Mouse (Mus musculus): ENCODE measurements around the gene Pde4a. TPM values are rescaled to one million over a fixed set of nuclear protein-coding genes. Genes with fewer than 3 reads are reported as not detected.

Pde4a gene
- polyA plus RNA-seq, 2 experiments from 2014 or later, result 0.44 to 1.1 TPM

DNA sequence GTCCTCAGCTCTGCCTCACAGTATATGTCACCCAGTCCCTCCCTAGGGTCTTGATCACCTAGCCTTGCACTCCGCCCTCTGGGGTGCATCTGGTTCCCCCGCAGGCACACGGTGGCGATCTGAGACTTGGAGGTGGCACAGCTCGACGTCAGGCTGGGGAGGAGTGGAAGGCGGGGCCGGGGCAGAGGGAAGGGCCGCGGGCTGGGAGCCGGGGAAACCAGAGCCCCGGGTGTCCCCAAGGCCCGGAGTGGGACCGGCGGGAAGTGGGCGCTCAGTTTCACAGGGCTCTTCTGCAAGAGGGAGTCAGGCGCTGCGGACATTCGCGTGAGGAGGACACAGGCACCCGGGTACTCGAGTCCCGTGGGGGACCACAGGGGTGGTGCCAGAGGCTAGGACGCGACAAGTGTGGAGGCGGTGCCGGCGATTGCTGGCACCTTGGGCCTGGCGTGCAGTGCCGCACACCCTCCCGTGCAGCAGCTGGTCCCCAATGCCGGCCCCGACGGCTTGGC, 18.4 kb downstream of the Pde4a start:
- ATAC-seq, result peak; percentile 55

DNA sequence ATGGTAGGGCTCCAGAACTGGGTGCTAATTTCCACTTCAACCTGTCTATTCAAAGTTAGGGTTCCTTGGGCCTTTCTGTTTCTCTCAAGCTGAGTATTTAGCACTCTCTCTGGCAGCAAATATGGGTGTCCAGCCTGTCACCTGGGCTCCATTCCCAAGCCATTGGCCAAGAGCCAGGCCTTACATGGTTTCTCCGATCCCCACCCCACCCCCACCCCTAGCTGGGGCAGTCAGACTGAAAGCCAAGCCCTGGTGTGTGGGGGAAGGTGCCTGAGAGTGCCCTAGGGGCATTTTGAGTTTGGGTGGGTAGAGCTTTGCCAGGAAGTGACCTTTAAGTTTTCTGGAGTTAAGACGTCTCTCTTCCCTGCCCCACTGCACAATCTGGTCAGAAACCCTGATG, 19.2 kb downstream of the Pde4a start:
- no peak for ATAC-seq

DNA sequence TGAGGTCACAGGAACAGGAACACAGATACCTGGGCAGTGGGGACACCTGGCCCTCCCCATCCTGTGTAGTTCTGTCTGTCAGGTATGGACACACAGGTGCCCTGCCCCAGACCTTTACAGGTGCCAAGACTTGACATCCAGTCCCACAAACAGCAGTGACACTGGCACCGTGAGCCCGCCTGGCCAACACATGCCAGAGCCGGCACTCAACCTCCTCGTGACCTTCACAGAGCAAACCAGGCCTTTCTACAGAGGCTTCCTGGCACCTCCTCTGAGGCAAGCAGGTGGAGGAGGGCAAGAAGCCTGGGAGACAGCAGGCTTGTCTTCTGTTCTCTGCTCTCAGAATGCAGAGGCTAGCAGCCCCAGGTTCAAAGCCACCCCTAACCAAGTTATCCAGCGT, 19.9 kb downstream of the Pde4a start:
- no peak for ATAC-seq

DNA sequence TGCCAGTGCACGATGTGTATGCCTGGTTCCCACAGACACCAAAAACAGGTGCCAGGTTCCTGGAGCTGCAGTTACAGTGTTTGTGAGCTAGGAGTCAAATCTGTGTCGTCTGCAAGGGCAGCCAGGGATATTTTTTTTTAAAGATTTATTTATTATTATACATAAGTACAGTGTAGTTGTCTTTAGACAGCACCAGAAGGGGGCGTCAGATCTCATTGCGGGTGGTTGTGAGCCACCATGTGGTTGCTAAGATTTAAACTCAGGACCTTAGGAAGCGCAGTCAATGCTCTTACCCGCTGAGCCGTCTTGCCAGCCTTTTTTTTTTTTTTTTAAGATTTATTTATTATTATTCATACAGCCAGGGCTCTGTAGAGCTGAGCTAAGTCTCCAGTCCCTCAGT, 24.4 kb downstream of the Pde4a start:
- no peak for ATAC-seq

DNA sequence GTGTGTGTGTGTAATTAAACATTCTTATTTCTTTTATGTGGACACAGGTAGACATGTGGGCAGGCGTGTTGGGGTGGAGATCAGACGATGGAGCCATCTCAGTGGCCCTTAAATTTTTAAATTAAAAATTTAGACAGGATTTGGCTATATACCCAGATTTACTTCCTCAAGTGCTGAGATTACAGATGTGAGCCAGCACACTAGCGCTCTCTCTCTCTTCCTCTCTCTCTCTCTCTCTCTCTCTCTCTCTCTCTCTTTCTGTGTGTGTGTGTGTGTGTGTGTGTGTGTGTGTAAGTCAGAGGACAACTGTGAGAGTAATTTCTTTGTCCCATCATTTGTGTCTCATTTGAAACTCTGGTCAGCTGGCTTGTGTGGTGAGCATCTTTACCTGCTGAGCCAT, 25.2 kb downstream of the Pde4a start:
- ATAC-seq, result no peak

DNA sequence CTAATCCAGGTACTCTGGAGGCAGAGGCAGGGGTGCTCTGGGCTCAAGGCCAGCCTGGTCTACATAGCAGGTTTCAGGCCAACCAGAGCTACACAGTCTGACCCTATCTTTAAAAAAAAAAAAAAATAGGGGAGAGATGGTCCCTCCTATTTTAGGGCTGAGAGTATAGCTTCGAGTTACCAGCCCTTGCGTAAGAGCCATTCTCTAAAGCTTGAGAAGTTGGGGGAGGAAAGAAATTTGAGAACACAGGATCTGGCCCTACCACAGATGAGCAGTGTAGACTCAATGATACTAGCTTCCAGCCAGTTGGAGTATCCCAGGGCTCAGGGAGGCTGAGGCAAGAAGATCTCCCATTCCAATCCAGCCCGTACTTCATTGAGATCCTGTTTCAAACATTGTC, 28.3 kb downstream of the Pde4a start:
- ATAC-seq, result no peak

DNA sequence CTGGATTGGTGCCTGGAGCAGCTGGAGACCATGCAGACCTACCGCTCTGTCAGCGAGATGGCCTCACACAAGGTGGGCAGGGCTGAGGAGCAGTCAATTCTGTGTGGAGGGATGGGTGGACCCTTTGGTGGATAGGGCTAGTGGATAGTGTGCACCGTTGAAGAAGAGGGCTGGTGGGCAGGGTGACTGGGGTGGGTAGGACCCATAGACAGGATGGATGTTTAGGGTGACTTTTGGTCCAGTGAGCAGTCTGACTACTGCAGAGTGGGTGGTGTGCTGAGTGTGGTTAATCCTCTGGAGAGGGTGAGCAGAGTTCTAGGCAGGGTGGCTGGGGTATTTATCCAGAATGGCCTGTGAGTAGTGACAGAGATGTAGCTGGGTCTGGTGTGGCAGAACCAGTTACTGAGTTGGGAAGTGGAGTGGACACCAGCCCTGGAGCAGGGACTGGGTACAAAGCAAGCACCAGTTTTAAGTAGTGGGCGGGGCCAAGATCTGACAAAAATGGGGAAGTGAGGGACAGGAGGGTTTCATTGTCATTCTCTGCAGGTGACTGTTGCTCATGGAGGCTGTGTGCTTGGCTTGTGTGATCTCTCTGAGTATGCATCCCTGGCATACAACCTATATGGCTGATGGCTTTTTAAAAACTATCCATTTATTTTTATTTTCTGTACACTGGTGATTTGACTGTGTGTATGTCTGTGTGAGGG, 29.4 kb downstream of the Pde4a start:
- no peak for ATAC-seq

DNA sequence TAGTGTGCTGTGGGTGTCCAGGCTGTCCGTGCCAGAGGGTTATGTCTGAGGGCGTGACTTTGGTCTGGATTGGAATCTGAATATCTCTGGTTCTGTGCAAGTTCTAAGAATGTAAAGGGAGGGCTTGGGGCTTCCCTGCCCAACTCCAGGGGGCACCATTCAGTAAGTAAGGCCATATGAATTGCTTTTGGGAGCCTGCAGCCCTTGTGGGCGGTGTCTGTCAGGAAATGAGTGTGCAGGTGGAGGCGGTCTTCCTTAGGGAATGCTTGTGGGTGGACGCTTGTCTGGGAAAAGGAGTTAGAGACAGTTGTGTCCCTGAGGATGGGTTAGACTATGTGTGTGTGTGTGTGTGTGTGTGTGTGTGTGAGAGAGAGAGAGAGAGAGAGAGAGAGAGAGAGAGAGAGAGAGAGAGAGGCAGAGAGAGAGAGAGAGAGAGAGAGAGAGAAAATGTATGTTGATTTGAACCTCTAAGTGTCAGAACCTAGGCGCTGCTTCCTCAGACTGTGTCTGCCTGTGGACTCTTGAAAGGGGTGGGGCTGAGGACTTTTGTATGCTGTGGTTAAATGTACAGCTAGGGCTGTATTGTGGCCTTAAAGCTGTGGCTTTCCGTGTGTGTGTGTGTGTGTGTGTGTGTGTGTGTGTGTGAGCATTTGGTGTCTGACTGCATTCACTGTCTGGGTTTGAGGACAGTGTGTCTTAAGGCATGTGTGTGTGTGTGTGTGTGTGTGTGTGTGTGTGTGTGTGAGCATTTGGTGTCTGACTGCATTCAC, 30.4 kb downstream of the Pde4a start:
- peak; percentile 40 for ATAC-seq

DNA sequence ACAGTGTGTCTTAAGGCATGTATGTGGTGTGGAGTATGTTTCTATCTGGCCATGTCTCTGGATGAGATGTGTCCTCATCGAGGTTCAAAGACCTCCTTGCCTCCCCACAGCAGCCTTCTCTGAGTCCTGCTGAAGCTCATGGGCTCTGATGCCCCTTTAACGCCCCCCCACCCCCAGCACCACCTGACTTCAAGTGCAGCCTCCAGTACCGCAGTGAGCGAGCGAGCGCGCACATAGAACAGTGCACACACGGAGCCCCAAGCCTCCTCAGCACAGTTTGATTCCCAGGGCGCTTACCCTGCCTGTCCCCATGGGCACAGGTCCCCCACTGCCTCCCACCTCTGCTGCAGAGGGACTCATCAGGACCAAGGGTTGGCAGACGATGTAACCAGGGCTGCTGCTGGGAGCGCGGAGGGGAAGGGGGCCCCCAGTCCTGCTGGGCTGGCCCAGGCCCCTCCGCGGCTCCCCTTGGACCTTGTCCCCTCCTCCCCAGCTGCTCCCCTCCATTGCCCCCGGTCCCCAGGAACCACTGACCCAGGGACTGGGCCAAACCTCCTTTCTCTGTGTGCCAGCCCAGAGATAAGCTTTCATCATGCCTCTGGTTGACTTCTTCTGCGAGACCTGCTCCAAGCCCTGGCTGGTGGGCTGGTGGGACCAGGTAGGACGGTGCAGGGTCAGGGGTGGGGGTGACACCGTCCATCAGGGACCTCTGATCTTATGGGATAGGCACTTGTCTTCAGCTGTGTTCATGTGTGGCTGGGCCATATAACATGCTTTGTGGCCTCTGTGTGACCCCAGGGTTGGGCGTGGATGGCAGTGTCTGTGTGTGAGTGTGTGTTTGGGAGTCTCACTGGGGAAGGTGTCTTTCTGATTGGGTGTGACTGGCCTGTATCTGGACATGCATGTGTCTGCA, 31.3 kb downstream of the Pde4a start:
- no peak for ATAC-seq

DNA sequence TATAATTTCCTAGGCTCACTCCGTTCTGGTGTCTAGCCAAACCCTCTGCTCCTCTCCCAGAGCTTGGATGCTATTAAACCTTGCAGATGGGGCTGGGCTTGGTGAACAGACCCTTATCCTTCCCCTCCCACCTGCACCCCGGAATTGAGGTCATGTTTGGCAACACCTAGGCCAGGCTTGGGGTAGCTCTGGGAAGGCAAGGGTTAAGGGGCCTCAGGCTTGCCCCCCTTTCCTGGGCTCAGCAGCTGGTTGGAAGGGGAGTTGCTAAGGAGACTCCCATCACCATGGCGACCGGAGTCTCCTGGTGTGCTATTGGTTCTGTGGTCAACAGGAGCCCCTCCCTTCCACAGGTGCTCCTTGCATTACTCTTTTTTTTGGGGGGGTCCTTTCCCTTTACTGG, 32.5 kb downstream of the Pde4a start:
- no peak for ATAC-seq

DNA sequence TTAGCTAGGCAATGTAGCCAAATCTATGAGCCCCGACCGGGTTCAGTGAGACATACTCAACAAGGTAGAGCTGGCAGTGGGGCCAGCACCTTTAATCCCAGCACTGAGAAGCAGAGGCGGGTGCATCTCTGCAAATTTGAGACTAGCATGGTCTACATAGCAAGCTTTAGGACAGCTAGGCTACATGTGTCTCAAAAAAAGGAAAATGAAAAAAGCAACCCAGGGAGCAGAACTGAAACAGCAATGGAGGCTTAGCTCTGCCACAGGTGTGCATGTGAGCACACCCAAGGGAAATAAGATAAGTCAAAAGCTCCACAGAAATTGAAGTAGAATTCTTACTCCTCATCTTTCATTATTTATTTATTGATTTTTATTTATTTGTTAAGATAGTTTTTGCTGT, 33.4 kb downstream of the Pde4a start:
- ATAC-seq, result no peak

DNA sequence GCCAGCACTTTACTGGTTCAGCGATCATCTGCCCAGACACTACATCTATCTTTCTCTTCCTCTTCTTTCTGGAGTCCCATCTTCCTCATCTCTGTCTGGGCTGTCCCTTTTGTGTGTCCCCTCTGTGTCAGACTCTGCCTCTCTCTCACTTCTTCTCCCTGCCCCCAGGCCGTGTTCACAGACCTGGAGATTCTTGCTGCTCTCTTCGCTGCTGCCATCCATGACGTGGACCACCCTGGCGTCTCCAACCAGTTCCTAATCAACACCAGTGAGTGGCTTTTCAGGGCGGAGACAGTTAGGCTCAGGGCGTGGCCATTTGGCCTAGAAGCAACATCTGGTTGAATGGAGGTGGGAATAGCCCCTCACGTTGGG, 38.6 kb downstream of the Pde4a start:
- no peak for ATAC-seq

DNA sequence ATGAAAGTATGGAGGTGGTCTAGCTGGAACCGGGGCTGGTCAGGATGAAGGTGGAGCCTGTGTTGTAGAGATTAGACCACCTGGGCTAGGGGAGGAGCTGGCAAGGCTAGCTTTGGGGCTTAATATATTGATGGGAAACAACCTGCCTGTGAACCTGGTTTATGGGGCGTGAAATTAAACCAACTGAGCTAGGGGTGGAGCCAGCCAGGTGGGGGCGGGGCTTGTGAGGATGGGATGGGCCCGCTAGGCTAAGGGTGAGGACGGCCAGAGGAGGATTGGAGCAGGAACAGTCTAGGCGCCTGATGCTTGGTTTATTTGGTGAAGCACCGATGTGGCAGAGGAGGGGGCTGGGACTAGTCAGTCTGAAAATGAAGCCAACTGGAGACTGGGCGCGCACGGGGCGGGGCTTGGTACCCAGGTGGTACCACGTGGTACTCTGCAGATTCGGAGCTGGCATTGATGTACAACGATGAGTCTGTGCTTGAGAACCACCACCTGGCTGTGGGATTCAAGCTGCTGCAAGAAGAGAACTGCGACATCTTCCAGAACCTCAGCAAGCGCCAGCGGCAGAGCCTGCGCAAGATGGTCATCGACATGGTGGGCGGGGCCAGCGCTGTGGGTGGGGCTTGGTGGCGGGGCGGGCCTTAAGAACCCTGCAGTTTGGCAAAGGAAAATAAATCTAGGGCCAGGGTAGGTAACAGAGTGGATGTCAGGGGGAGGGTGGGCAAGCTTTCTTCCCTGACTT, 39.2 kb downstream of the Pde4a start:
- no peak for ATAC-seq

DNA sequence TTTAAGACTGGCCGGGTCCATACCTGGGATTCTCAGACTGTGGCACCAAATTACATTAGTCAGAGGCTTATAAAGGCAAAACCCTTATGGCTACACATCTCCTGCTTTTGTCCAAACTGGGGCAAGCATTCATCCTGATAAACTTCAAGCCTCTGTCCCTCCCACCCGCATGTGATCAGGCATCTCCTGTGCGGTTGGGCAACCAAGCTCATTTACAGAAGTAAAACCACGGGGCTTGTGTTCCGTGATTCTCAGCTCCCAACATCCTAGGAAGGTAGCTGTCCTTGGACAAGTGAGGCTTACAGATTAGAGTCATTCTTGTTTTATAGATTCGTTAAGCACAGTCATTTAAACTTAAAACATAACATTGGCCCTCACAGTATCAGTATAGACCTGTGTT, 41.3 kb downstream of the Pde4a start:
- ATAC-seq, result no peak

DNA sequence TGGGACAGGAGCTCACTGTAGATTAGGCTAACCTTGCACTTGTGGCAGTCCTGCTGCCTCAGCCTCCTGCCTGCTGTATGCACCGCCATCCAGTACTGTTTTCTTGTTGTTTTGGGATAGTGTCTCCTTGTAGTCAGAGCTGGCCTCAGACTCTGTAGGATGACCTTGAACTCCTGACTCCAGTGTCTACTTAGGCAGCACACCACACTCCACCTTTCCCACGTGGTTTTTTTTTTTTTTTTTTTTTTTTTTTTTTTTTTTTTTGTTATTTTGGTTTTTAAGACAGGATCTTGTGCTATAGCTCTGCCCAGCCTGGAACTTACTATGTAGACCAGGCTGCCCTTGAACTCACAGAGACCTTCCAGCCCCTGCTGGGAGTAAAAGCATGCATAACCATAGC, 43.1 kb downstream of the Pde4a start:
- no peak for ATAC-seq

DNA sequence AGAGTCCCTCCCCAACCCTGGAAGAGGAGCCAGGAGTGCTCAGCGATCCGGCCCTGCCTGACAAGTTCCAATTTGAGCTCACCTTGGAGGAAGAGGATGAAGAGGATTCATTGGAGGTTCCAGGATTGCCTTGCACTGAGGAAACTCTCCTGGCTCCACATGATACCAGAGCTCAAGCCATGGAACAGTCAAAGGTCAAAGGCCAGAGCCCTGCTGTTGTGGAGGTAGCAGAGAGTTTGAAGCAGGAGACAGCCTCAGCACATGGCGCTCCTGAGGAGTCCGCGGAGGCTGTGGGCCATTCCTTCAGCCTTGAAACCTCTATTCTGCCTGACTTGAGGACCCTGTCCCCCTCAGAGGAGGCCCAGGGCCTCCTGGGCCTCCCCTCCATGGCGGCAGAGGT, 45.3 kb downstream of the Pde4a start:
- no peak for ATAC-seq

DNA sequence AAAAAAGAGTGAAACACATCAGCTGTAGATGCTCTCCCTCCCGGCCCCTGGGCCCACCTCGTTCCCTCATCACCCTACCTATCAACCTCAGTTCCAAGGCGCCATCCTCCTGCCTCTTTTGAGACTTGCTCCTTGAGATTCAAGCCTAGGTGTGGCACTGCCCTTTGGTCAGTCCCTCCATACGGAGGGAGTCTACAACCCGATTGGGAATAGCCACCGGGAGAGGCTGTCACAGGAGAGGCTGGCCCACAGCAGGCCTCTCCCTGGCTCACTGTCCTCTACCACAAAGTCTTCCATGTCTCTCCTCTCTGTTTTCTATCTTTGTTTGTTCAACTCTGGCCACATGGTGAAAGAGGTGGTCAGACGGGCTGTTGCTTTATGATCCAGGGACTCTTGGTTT, 46.1 kb downstream of the Pde4a start:
- no peak for ATAC-seq

DNA sequence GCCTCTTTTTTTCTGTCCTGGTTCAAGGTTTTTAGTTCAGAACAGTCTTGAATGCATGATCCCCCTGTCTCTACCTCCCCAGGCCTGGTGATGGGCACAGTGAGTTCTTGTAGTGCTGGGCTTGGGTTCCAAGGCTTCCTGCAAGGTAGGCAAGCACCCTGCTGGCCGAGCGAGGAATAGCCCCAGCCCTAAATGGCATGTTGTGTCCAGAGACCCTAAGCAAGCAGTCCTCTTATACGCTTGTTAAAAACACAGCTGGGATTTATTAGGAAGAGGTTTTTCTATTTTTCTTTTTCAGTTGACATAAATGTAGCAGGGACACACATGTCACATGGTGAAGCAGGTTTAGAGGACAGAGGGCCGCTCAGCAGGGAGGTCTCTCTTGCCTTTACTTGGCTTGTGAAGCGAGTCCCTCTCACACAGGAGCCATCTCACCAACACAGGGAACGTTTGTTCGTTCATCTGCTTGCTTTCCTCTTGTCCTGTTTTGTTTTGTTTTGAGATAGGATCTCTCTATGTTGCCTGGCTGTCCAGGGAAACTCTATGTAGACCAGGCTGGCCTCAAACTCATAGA, 48.2 kb downstream of the Pde4a start:
- ATAC-seq, result no peak

DNA sequence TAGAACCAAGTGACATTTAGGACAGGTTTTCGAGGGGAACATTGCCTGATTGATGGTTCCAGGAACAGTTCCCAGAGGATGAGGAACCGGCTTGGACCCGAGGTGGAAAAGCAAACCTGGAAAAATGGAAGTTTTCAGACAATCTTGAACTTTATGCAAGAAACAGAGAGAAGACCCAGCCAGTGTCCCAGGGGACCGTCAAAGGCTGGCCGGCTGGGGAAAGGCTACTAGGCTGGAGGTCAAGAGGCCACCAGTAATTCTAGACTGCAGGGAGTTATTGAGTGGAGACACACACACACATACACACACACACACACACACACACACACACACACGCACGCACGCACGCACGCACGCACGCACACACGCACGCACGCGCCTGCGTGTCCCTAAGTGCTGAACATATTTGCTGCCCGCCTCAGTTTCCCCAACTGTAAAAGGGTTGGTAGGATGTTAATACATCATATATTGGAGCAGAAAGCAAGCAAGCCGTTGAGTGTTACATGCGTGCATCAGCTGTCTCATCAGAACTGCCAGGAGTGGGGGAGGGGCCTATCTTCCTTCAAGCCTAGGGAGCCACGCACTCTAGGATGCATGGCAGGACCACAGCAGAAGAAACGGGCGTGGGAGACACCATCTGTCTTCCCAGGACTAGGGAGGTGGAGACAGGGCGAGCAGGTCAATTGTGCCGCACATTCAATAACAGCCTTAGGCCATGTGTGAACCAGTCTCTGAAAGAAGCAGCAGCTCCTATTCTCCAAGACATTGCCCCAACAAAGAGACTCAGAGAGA, 50.7 kb downstream of the Pde4a start:
- no peak for ATAC-seq

DNA sequence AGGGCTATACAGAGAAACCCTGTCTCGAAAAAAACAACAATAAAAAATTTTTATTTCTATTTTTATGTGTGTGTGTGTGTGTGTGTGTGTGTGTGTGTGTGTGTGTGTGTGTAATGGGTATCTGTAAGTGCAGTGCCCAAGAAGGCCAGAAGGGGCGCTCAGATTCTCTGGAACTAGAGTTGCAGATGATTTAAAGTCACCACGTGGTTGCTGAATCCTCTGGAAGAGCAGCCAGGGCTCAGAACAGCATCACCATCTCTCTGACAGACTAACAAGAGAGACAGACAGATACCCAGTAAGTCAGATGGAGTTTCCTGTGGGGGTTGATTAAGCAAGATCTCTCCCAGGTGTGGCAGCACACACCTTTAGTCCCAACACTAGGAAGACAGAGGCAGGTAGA, 54.3 kb downstream of the Pde4a start:
- ATAC-seq, result no peak
